Mouse (Mus musculus): ENCODE results near the gene Rpp14. TPM values are rescaled to one million over a fixed set of nuclear protein-coding genes. Genes with fewer than 3 reads are reported as not detected.

Rpp14 gene
- polyA plus RNA-seq, 1 experiment from 2014 or later = 46.5 TPM

DNA sequence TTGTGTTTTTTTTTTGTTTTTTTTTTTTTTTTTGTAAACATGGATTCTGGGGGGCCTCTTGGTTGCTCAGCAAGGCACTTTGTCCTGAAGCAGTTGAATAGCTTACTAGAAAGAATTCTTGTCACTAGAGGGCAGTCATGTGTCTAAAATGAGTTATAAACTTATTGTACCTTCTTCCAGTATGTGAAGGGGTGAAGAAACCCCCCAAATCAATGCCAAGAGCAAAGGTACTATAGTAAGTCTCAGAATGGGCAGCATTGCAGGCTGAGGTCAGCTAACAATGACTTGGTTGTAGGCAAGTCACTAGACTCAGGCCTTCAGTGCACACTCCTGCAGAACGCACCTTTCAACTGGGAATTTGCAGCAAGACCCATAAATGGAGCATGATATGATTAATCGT is 12.4 kb downstream of the Rpp14 start:
- H3K27ac ChIP-seq (replicated peaks in 1 of 2; ENCODE audit: control insufficient read depth in 1 of 2, insufficient read depth in 1 of 2, low read depth in 2 of 2, low read length in 2 of 2) = no peak overlapping the region
- H3K4me3 ChIP-seq (ENCODE audit: control insufficient read depth in 1 of 2, insufficient read depth in 1 of 2, low read depth in 1 of 2, low read length in 2 of 2) = no peak overlapping the region
- no peaks in the 10 kb centered on the region for H3K9me3 ChIP-seq (ENCODE audit: control insufficient read depth, low read length)
- WGBS = 78% methylated on average over 2 of the region's 2 CpGs
- H3K36me3 ChIP-seq (ENCODE audit: control insufficient read depth, insufficient read depth, low read length) = peaks cover 37% of the 10 kb centered on the region
- no peak overlapping the region for H3K9ac ChIP-seq (ENCODE audit: low read length)
- no peak overlapping the region for H3K4me2 ChIP-seq (ENCODE audit: low read length)
- peaks cover 0 to 4% of the 10 kb centered on the region in 2 experiments; a peak in 2 of 4 replicates for H3K4me1 ChIP-seq (ENCODE audit: control insufficient read depth in 2 of 2, insufficient read depth in 2 of 2, low read length in 2 of 2)
- no peak for ATAC-seq (ENCODE audit: insufficient number of reproducible peaks, insufficient read depth, low FRiP score, low read depth)
- no peaks in the 10 kb centered on the region for H3K27me3 ChIP-seq (ENCODE audit: control insufficient read depth, insufficient read depth, low read length)

DNA sequence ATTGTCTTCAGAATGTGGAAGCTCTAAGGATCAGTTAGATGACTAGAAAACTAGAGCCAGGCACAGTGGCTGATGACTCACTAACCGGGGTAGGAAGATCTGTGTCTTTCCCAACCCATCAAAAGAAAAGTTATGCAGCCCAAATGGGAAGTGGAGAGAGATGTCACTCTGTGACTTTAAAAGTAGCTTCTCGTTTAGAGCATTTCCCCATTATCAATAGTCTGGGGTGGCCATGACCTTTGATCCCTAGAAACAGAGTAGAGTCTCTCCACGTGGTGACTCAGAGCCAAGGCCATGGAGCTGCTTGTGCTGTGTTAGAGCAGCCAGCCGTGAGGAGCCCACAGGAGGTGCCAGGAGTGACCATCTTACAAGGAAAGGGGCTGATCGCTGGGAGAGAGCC is 13.3 kb downstream of the Rpp14 start:
- Histone ChIP-seq H3K9me3 (ENCODE audit: control insufficient read depth, low read length) (no peaks in the 10 kb centered on the region), H3K9ac (ENCODE audit: low read length) (no peak overlapping the region), H3K4me2 (ENCODE audit: low read length) (no peak overlapping the region), H3K27me3 (ENCODE audit: control insufficient read depth, insufficient read depth, low read length) (no peaks in the 10 kb centered on the region), H3K36me3 (ENCODE audit: control insufficient read depth, insufficient read depth, low read length) (peaks cover 30% of the 10 kb centered on the region), H3K4me1 (ENCODE audit: control insufficient read depth in 2 of 2, insufficient read depth in 2 of 2, low read length in 2 of 2) (peaks cover 0 to 4% of the 10 kb centered on the region in 2 experiments; a peak in 2 of 4 replicates), H3K27ac (replicated peaks in 1 of 2; ENCODE audit: control insufficient read depth in 1 of 2, insufficient read depth in 1 of 2, low read depth in 2 of 2, low read length in 2 of 2) (no peak overlapping the region), H3K4me3 (ENCODE audit: control insufficient read depth in 1 of 2, insufficient read depth in 1 of 2, low read depth in 1 of 2, low read length in 2 of 2) (no peak overlapping the region)
- no peak for ATAC-seq (ENCODE audit: insufficient number of reproducible peaks, insufficient read depth, low FRiP score, low read depth)
- WGBS = 58% methylated on average over 5 of the region's 5 CpGs

GRCm38 (mm10) chr14:8094931-8095561 is 14.9 kb downstream of the Rpp14 start:
- no peak overlapping the region for H3K4me3 ChIP-seq (ENCODE audit: control insufficient read depth in 1 of 2, insufficient read depth in 1 of 2, low read depth in 1 of 2, low read length in 2 of 2)
- H3K27me3 ChIP-seq (ENCODE audit: control insufficient read depth, insufficient read depth, low read length) = no peaks in the 10 kb centered on the region
- 58% methylated on average over 3 of the region's 3 CpGs for WGBS
- peak overlapping the region in 1 of 2 experiments; percentile 33; a peak in 2 of 4 replicates for H3K27ac ChIP-seq (replicated peaks in 1 of 2; ENCODE audit: control insufficient read depth in 1 of 2, insufficient read depth in 1 of 2, low read depth in 2 of 2, low read length in 2 of 2)
- H3K4me1 ChIP-seq (ENCODE audit: control insufficient read depth in 2 of 2, insufficient read depth in 2 of 2, low read length in 2 of 2) = peaks cover 4 to 5% of the 10 kb centered on the region in 2 experiments; a peak in 2 of 4 replicates
- no peak overlapping the region for H3K9ac ChIP-seq (ENCODE audit: low read length)
- peaks cover 14% of the 10 kb centered on the region for H3K36me3 ChIP-seq (ENCODE audit: control insufficient read depth, insufficient read depth, low read length)
- no peaks in the 10 kb centered on the region for H3K9me3 ChIP-seq (ENCODE audit: control insufficient read depth, low read length)
- 0 out of 2 replicates have a peak overlapping the region, but pooled peaks have one; percentile 9 for H3K4me2 ChIP-seq (ENCODE audit: low read length)
- no peak for ATAC-seq (ENCODE audit: insufficient number of reproducible peaks, insufficient read depth, low FRiP score, low read depth)

GRCm38 (mm10) chr14:8095562-8095950 is 15.4 kb downstream of the Rpp14 start:
- 48% methylated on average over 7 of the region's 7 CpGs for WGBS
- H3K27ac ChIP-seq (replicated peaks in 1 of 2; ENCODE audit: control insufficient read depth in 1 of 2, insufficient read depth in 1 of 2, low read depth in 2 of 2, low read length in 2 of 2) = peak overlapping the region; percentile 33 to 53
- peak overlapping the region; percentile 46; the same call in 1 of the 2 replicates for H3K9ac ChIP-seq (ENCODE audit: low read length)
- ATAC-seq (ENCODE audit: insufficient number of reproducible peaks, insufficient read depth, low FRiP score, low read depth) = no peak
- H3K27me3 ChIP-seq (ENCODE audit: control insufficient read depth, insufficient read depth, low read length) = no peaks in the 10 kb centered on the region
- no peak overlapping the region for H3K4me3 ChIP-seq (ENCODE audit: control insufficient read depth in 1 of 2, insufficient read depth in 1 of 2, low read depth in 1 of 2, low read length in 2 of 2)
- no peaks in the 10 kb centered on the region for H3K9me3 ChIP-seq (ENCODE audit: control insufficient read depth, low read length)
- H3K36me3 ChIP-seq (ENCODE audit: control insufficient read depth, insufficient read depth, low read length) = peaks cover 9% of the 10 kb centered on the region
- peak overlapping the region; percentile 9; the same call in 1 of the 2 replicates for H3K4me2 ChIP-seq (ENCODE audit: low read length)
- H3K4me1 ChIP-seq (ENCODE audit: control insufficient read depth in 2 of 2, insufficient read depth in 2 of 2, low read length in 2 of 2) = peaks cover 4 to 5% of the 10 kb centered on the region in 2 experiments; a peak in 2 of 4 replicates

DNA sequence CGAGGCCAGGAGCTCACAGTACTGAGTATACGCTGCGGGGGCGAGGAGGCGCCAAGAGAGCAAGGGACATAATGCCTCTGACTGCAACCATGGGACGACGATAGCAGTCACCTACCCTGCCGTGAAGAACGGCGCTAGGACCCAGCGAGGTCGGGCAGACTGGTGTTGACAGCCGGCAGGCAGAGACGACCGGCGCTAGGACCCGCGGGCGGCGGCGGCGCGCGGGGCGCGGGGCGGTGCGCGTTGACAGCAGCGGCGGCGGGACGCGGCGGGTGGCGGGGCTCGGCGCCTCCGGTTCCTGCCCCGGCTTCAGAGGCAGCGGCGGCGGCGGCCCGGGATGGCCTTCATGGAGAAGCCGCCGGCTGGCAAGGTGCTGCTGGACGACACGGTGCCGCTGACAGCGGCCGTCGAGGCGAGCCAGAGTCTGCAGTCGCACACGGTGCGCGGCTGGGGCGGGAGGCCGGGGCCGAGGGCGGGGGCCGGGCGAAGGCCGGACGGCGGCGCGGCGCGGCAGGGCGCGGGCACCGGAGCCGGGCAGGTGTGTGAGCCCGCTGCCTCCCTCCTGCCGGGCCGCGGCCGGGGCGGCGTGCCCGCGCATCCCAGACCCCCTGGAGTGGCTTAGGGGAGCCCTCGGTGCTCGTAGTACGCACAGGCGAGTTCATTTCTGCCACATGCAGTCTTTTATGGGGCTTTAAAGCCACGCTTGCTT is 18.0 kb downstream of the Rpp14 start, which contains the start of gene Pxk:
Gene Pxk (plus strand): TSS at position 234 of the 709 bp plus-strand sequence.
- Histone ChIP-seq H3K27ac (replicated peaks in 1 of 2; ENCODE audit: control insufficient read depth in 1 of 2, insufficient read depth in 1 of 2, low read depth in 2 of 2, low read length in 2 of 2) (peak within 1 kb of the TSS in 1 of 2 experiments; percentile 64; a peak in 2 of 4 replicates), H3K9ac (ENCODE audit: low read length) (peak within 1 kb of the TSS; percentile 92), H3K4me1 (ENCODE audit: control insufficient read depth in 2 of 2, insufficient read depth in 2 of 2, low read length in 2 of 2) (peaks cover 4 to 11% of the 10 kb centered on the region in 2 experiments; a peak in 3 of 4 replicates), H3K27me3 (ENCODE audit: control insufficient read depth, insufficient read depth, low read length) (no peaks in the 10 kb centered on the region), H3K9me3 (ENCODE audit: control insufficient read depth, low read length) (no peaks in the 10 kb centered on the region), H3K36me3 (ENCODE audit: control insufficient read depth, insufficient read depth, low read length) (no peaks in the 10 kb centered on the region), H3K4me2 (ENCODE audit: low read length) (peak within 1 kb of the TSS; percentile 83), H3K4me3 (ENCODE audit: control insufficient read depth in 1 of 2, insufficient read depth in 1 of 2, low read depth in 1 of 2, low read length in 2 of 2) (peak within 1 kb of the TSS; percentile 82 to 90)
- WGBS = 0% methylated on average over 76 of the region's 89 CpGs
- ATAC-seq (ENCODE audit: insufficient number of reproducible peaks, insufficient read depth, low FRiP score, low read depth) = peak; percentile 95

GRCm38 (mm10) chr14:8098687-8098995 is 18.5 kb downstream of the Rpp14 start:
- Histone ChIP-seq H3K4me3 (ENCODE audit: control insufficient read depth in 1 of 2, insufficient read depth in 1 of 2, low read depth in 1 of 2, low read length in 2 of 2) (peak overlapping the region; percentile 82 to 90), H3K9ac (ENCODE audit: low read length) (peak overlapping the region; percentile 92), H3K4me2 (ENCODE audit: low read length) (peak overlapping the region; percentile 83), H3K4me1 (ENCODE audit: control insufficient read depth in 2 of 2, insufficient read depth in 2 of 2, low read length in 2 of 2) (peaks cover 4 to 11% of the 10 kb centered on the region in 2 experiments; a peak in 3 of 4 replicates), H3K27ac (replicated peaks in 1 of 2; ENCODE audit: control insufficient read depth in 1 of 2, insufficient read depth in 1 of 2, low read depth in 2 of 2, low read length in 2 of 2) (peak overlapping the region in 1 of 2 experiments; percentile 64; a peak in 2 of 4 replicates), H3K36me3 (ENCODE audit: control insufficient read depth, insufficient read depth, low read length) (no peaks in the 10 kb centered on the region), H3K27me3 (ENCODE audit: control insufficient read depth, insufficient read depth, low read length) (no peaks in the 10 kb centered on the region), H3K9me3 (ENCODE audit: control insufficient read depth, low read length) (no peaks in the 10 kb centered on the region)
- ATAC-seq (ENCODE audit: insufficient number of reproducible peaks, insufficient read depth, low FRiP score, low read depth) = no peak
- WGBS = 3% methylated on average over 5 of the region's 5 CpGs

- 70% methylated on average over 10 of the region's 10 CpGs for WGBS
These were observed 19.4 kb downstream of the Rpp14 start for GRCm38 (mm10) chr14:8099561-8100021.

More at GRCm38 (mm10) chr14:8099561-8100021, 19.4 kb downstream of the Rpp14 start:
- peaks cover 4 to 11% of the 10 kb centered on the region in 2 experiments; a peak in 3 of 4 replicates for H3K4me1 ChIP-seq (ENCODE audit: control insufficient read depth in 2 of 2, insufficient read depth in 2 of 2, low read length in 2 of 2)
- no peak for ATAC-seq (ENCODE audit: insufficient number of reproducible peaks, insufficient read depth, low FRiP score, low read depth)
- no peak overlapping the region for H3K27ac ChIP-seq (replicated peaks in 1 of 2; ENCODE audit: control insufficient read depth in 1 of 2, insufficient read depth in 1 of 2, low read depth in 2 of 2, low read length in 2 of 2)
- peak overlapping the region; percentile 83 for H3K4me2 ChIP-seq (ENCODE audit: low read length)
- H3K9ac ChIP-seq (ENCODE audit: low read length) = peak overlapping the region; percentile 92
- no peaks in the 10 kb centered on the region for H3K36me3 ChIP-seq (ENCODE audit: control insufficient read depth, insufficient read depth, low read length)
- 0 out of 4 replicates have a peak overlapping the region, but pooled peaks of 1 of the 2 experiments have one; percentile 82 for H3K4me3 ChIP-seq (ENCODE audit: control insufficient read depth in 1 of 2, insufficient read depth in 1 of 2, low read depth in 1 of 2, low read length in 2 of 2)
- no peaks in the 10 kb centered on the region for H3K9me3 ChIP-seq (ENCODE audit: control insufficient read depth, low read length)
- H3K27me3 ChIP-seq (ENCODE audit: control insufficient read depth, insufficient read depth, low read length) = no peaks in the 10 kb centered on the region
